Mouse (Mus musculus) ovary, postnatal 36 days (tissue): ENCODE measurements around the gene Ncbp2.

Experiments used
- DNase-seq: peaks from one replicate; pipeline ENCODE4 v3.0.0; 2022; ENCODE audit warnings: low spot score, mixed read lengths

Ncbp2 gene

DNA sequence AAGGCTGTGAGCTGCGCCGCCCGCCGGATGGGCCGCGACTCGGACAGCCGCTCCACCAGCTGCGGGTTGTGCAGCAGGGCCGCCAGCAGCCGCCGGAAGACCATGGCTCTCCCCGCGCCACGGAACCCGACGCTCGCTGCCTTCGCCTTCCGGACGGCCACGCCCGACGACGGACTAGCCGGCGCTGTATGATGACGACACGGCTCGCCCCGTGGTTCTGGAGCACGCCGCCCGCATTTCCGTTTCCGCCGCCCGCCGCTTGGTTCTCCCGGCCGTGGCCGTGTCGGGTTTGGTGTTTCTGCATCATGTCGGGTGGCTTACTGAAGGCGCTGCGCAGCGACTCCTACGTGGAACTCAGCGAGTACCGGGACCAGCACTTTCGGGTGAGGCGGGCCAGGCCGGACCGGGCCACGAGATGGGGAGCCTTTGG lies at the start of gene Ncbp2, which contains the start of gene 0610012G03Rik:
Gene Ncbp2 (plus strand): TSS at position 169 of the 430 bp plus-strand sequence.
Gene 0610012G03Rik (minus strand): TSS at position 150 of the 430 bp plus-strand sequence.
- DNase-seq: peak; percentile 94

DNA sequence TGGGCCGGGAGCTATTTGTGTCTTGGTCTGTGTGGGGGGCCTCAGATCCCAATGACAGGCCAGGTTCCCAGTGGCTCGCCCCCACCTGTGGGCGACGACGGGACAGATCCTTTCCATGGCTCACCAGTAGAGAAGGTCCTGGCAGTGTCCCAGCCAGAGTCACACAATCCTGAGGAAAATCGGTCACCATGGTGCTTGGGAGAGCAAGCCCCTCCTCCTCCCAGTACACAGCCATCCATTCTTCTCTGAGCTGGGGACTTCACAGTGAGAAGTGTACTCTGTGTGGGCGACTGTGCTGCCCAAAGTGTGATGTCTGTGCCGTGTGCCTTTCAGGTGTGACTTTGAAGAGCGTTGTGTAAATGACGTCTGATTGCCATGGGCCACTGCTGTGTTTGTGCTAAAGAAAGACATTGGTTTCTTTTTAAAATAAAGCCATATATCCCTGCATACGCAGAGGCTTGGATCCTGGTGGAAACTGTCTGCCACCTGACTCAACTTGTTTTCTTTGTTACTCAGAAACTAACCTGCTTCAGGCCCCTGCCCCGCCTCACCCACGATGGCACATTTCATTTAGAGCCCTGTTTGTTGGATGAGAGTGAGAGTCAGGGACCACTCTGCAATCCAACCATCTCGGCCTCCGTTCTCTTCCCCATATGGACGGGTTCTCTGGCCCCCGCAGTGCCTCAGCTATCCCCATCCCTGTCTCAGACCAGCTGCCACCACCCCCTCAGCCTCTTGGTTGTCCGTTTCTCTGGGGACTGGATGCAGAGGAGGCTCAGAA lies 49.6 kb upstream of the Ncbp2 start:
- DNase-seq: no peak

DNA sequence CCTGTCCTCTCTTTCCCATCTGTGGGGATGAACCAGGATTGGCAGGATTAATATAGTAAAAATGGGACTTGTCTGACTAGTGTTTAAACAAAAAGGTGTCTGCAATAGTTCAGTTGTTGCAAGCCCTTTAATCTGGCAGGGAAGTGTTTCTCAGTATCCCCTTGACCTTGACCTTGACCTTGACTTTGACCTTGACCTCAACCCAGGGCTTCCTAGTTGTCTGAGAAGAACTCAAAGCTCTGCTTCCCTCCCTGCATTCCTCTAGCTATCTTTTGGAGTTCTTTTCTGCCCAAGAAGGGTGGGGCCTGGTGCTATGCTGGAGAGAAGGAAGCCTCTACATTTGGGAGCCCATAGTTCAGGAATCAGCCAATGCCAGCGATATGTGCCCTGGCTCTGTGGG lies 46.4 kb upstream of the Ncbp2 start:
- DNase-seq: no peak

DNA sequence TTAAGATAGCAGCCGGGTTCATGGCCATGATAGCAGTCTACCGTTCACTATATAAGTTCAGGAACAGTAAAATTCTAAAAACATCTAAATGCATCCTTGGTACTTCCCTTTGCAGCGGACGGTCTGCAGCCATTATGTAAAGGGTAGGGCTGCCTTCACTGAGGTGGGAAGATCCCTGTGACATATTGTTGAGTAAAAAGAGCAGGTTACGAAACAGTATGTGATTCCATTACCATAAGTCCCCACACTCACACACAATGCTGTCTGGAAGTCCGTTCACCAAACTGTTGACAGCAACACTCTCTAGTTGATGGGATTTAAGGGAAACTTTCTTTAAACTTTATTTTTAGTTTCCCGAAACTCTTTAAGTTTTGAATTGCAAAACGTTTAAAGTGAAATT lies 45.1 kb upstream of the Ncbp2 start:
- no peak for DNase-seq

DNA sequence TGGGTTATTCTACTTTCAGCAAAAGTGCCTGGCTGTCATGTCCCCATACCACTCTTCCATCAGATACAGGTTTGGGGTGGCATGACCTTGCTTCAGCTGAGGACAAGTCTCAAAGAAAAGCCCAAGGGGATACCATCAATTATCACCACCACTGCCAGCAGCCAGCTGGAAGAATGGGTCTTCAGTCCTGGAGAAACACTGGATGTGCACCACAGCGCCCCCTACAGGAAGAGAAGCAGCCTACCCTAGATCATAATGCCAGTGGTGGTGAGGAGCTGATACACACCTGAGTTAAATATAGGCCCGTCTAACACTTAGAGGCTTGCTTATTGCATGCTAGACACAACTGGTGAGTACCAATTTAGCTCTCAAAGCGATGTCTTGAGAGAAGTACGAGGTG lies 43.0 kb upstream of the Ncbp2 start:
- no peak for DNase-seq

DNA sequence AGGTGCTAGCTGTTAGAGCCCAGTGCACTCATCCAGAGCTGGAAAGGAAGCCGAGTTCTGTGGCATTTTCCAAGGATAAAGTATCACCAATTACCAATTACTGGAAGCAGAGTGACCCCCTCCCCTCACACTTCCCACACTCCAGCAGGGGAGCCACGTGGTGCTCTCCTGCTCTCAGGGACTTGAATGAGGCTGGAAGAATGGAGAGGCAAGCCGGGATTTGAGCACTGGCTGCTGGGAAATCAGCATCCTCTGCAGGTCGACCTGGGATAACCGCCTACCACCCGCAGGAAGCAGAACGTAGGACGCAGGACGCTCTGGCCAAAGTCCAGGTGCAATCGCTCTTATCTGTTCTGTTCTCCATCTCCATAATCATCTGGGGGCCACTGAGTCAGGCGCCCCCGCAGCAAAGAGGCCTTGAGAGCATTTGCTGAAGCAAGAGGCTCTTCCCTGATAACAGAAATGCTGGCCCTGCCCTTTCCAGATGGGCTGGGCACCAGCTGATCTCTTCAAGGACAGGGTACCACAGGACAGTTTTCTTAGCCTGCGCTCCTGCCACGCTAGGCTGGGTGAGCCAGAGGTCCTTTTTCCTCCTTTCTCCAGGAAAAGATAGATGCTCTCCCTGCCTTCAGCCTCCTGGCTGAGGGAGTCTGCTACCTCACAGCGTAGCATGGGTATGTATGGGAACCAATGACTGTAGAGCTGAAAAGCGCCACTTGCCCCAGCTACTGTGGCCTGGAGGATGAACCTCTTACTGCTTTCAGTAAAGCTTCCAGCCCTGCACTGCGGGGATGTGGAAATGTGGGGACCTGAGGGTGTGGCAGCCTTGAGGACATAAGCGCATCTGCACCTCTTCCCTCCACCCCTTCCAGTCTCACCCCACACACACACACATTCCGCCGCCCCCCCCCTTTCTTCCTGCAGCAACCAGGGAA lies 42.2 kb upstream of the Ncbp2 start:
- DNase-seq: no peak

DNA sequence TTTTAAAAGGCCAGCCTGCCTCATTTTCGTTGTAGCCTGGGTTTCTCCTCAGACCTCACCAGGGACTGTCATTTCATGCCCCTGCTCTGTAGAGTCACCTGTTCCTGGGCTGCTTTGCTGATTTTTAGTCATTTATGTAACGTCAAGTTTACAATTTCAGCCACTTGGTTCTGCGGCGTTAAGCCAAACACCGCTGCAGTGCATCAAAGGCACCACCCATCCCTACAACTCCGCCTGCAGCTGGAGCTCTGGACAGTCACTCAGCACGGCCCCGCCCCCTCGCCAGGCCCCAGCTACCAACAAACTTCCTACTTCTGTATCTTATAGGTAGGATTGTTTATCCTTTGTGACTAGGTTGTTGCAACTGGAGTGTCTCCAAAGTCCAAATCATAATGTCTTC lies 41.4 kb upstream of the Ncbp2 start:
- peak; percentile 31 for DNase-seq

DNA sequence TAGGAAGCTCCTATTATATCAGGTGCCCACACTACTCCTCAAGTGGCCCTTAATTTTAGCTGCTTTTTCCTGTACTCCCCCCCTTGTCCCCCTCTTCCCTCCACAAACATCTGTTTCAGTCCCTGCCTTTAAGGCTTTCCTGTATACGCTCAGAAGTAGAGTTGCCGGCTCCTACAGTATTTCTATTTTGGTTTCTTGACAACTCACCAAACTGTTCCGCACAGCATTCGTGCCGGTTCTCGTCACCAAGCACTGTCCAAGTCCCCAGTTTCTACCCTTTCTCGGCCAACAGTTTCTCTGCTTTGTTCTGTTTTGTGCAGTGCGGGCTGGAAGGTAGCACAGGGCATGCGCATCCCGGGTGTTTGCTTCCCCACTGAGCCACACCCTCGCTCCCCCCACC lies 39.4 kb upstream of the Ncbp2 start:
- DNase-seq: no peak

DNA sequence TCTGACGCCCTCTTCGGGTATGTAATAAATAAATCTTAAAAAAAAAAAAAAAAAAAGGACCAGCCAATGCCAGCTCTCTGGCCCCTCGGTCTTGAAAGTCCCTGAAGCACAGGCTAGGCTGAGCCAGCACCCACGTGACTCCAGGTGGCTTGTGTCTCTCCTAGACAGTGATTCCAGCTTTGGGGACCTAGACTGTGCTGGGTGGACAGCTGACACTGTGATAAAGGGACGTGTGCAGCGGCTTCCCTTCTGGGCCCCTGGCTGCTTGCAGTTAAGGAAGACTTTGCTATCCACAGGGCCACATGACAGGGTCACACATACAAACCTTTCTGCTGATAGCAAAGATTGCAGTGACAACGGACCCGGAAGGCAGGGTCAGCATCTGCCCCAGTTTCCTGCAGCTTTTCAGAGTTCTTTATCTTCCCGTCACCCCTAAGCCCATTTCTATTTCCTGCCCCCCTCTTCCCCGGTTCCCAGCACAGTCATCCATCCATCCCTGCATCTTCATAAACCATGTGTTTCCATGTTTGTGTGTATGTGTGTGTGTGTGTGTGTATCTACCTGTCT lies 37.9 kb upstream of the Ncbp2 start:
- DNase-seq: no peak

DNA sequence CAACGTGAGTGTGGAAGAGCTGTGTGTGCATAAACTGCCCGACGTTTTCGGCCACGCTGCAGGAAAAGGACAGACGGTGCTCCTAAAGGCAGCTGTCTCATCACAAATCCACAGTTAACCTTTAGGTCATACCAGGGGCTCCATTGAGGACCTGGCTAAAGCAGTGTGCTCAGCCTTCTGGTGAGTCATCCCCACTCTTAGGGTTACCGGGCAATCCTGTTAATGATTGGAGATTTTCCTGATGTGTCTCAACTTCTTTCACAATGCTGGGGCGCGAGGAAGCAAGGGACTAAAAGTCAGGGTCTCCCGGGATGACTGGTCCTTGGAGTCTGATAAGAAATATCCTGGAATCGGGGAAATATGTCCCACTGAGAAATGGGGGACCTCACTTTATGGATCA lies 30.5 kb upstream of the Ncbp2 start:
- DNase-seq: no peak

DNA sequence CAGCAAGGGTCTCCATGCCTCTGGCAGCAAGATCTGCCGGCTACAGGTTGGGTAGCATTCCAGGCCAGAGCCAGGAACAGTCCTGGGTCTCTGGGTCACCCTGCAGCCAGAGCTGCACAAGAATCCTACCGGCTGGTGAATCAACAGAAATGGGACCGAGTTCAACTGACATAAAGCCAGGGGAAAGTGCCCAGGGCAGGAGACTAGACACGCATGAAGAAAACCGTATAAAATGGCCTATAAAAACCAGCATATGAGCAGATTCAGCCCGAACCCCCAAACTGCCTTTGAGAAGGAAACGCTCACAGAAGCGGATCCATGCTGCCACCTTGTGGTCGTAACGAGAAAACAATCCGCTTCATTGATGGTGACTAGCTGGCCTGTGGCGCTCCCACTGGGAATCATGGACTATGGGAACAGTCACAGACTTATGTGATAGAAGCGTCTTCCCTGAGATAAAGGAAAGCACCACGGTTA lies 30.0 kb upstream of the Ncbp2 start:
- DNase-seq: peak; percentile 66

DNA sequence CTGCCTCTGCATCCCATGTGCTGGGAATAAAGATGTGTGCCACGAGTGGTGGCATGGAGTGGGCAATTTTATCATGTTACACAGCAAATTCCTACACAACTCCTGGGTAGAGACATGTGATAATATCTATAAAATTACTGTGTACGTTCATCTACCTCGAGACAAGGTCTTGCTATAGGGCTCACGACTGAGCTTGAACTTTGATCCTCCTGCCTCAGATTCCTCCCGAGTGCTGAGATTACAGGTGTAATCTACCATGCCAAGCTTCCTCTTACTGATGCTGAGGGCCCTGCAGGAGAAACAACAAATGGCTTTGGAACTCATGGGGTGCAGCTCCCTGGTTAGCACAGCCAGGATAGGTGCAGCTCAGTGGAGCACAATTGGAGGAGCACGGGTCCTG lies 23.9 kb upstream of the Ncbp2 start:
- no peak for DNase-seq

DNA sequence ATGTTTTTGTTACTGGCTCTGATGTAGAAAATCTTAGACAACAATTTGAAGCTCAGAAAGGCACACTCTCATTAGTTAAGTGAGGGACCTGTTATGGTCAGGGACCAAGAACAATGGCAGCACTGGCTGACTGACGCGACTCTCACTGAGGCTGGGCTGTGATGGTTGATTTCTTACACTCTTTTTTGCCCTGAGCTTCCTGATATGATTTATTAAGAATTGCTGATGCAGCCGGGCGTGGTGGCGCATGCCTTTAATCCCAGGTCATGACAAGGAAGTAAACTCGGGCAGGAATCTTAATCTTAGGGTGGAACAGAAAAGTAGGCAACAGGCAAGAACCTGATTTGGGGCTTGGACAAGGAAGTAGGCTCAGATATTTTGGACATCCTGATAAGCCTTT lies 22.2 kb upstream of the Ncbp2 start:
- no peak for DNase-seq

DNA sequence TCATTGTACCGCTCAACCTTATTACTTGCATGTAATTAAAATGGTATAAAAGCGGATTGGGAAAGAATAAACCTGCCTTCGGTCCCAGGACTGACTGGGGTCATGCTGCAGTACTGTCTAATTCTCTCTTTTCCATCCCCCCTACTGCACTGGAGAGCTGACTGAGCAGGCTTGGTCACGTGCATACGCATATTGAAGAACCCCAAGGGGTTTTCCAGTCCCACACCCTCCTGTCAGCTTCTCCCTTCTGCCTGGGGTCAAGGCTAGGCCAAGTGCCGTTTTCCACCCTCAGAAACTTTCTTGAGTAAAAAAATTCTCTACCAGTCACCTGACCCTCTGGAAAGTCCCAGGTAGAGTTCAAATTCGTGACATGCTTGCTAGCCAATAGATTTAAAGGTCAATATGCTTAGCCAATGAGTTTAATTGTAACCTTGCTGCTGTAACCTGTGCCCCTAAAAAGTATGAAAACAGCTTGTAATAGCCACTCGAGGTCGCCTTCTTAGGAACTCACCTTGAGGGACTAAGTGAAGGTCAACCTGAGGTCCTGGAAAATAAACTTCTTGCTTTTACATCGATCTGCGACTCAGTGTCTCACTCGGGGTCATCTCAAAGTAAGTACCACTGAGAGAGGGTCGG lies 21.6 kb upstream of the Ncbp2 start:
- no peak for DNase-seq

DNA sequence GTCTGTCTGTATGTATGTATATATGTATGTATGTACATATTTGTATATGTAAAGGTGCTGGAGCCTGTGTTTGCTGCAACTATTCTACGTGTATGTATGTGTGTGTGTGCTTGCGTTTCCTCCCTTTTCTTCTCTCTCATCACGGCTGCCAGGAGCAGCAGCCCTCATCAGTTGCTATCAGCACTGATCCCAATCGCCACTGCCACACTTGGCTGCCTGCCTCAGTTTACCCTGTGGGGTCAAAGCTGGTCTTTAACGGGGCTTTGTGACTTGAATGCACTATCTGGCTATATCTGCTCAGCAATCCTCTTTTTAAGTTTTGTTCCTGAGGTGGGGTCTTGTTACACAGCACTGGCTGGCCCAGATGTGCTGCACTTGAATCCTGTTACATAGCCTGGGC lies 20.9 kb upstream of the Ncbp2 start:
- DNase-seq: no peak

DNA sequence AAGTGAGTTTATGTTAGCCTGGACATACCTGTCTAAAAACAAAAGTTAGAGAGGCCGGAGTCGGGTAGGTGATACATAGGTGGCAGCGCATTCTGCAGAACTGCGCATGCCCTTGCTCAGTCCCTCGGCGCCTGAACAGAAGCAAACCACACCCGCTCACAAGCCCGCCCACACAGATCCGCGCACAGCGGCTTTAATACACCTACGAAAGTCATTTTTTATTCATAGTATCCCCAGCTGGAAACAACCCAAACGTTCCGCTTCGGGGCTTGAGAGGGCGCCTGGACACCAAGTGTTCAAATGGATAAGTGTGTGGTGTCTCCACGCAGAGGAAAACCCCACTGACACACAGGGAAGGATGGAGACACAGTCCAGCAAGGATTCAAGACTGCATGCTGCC lies 17.0 kb upstream of the Ncbp2 start:
- DNase-seq: no peak

DNA sequence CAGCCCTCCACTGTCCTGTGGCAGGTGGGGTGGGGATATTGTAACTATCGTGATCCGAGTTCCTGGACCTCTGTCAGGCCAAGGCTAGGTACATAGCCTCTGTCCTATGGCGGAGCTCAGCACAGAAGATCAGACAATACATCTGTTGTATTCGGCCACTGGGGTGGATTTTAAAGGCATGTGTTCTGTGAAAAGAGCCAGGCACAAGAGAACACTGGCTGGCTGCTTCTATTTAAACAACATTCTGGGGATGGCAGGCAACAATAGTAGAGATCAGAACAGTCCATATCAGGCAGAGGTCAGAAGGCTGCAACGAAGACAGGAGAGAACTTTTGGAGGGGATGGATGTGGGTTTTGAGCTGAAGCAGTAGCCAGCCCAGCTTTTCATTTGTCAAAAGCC lies 16.1 kb upstream of the Ncbp2 start:
- DNase-seq: no peak

DNA sequence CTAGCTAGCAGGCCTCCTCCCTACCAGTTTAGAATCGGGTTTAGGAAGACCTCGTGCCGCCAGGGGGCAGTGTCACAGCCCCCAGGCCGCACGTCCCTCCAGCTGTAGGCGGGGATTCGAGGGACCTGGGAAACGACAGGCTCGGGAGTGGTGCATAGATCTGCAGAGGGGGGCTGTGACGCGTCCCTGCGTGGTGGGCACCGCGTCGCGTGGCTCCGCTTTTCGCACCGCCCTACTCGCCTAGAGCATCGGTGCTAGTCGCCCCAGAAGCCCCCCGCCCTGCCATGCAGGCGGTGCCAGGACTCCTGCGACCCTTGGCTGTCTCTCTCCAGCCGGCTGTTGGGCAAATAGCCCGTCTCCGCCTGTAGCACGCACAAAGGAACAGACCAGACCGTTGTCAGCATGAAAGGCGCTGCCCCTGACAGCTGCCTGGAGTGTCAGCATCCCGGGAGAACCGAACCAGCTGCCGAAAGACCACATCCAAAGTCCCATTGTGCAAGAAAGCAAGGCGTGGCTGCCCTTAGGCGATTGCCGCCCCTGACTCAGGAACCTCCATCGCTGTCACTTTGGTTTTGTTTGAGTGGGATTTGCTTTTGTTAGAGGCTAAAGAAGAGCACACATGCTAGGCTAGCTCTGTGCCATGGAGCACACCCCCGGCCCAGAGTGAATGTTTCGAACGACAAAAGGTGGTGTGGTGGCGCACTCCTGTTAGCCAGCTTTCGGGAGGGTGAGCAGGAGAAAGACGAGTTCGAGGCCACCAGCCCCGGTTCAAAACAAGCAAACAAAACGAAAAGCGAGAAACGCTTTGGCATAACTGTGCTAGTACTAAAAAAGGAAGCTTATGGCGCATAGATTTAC lies 15.2 kb upstream of the Ncbp2 start:
- peak; percentile 83 for DNase-seq

DNA sequence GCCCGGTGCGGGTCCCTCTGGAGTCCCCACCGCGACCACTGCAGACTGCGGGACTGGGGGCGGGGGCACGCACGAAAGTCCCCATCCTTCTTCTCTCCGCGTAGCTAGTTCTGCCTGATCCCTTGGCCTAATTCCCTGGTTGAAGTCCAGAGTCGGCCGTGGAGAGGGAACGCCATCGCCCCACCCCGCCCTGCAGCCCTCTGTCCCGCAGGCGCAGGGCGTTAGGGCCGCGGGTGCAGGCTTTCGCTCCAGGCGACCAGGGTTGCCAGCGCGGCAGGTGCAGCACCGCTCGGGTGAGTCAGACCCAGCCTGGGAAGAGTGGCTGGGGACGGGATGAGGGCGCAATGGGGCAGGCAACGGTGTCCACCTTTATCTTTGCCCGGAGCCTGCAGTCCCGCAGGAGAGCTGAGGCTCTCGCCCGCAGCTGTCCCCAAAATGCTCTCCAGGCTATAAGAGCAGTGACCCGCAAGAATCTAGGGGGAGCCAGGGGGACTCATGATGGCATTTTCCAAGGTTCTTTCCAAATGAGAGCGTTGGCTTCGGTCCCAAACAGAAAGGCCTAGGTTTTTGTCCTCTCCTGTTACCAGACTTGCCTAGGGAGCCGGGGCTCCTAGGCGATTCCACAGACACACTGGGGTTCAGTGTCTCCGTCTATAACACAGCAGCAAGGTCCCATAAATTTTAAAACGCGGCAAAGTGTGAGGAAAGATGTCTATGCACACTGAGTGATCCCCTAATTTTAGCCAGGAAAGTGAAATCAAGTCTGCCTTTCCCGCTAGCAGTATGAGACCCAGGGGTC lies 14.4 kb upstream of the Ncbp2 start, which contains the start of gene Pigz:
Gene Pigz (plus strand): TSS at position 101 of the 799 bp plus-strand sequence.
- peak; percentile 53 for DNase-seq

DNA sequence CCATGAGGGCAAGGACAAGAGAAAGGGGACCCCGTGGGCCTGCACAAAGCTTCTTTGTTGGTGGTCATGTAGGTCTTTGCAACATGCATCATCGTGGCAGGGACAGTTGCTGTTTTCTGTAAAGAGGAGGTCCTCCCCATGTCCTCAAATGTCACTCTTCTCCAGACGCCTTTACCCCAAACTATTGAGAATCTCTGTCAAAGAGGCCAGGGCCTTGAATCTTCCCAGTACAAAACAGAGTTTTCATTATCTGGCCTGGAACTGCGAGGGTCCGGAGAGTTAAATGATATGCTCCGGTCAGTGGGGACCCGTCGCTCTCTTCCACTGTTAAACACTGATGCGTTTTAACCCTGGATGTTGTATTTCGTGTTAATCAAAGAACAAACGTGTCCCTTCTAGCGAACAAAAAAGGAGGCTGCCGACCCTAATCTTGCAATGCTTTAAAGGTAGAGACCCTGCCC lies 13.7 kb upstream of the Ncbp2 start:
- DNase-seq: no peak
